Mouse (Mus musculus): Measurements from ENCODE around the gene Slc38a2.

The Slc38a2 gene

GRCm38 (mm10) chr15:96666663-96667062, 32.9 kb downstream of the Slc38a2 start:
- DNase-seq (ENCODE audit: low spot score in 2 of 2): no peak

GRCm38 (mm10) chr15:96665889-96666288, 33.6 kb downstream of the Slc38a2 start:
- DNase-seq (ENCODE audit: low spot score in 2 of 2): no peak

- peak in 1 of 2 experiments; percentile 45 for DNase-seq (ENCODE audit: low spot score in 2 of 2)
Measured at GRCm38 (mm10) chr15:96660590-96661141, 38.9 kb downstream of the Slc38a2 start.

GRCm38 (mm10) chr15:96658275-96658602, 41.3 kb downstream of the Slc38a2 start:
- peak in 1 of 2 experiments; percentile 39 for DNase-seq (ENCODE audit: low spot score in 2 of 2)

GRCm38 (mm10) chr15:96657576-96658274, 41.8 kb downstream of the Slc38a2 start:
- peak in 1 of 2 experiments; percentile 50 for DNase-seq (ENCODE audit: low spot score in 2 of 2)

- DNase-seq (ENCODE audit: low spot score in 2 of 2): peak in 1 of 2 experiments; percentile 48
Measured at GRCm38 (mm10) chr15:96655514-96655913, 44.0 kb downstream of the Slc38a2 start.

GRCm38 (mm10) chr15:96654714-96655113, 44.8 kb downstream of the Slc38a2 start:
- DNase-seq (ENCODE audit: low spot score in 2 of 2): peak in 1 of 2 experiments; percentile 53

GRCm38 (mm10) chr15:96653011-96653410, 46.5 kb downstream of the Slc38a2 start:
- peak in 1 of 2 experiments; percentile 38 for DNase-seq (ENCODE audit: low spot score in 2 of 2)

GRCm38 (mm10) chr15:96652531-96652930, 47.0 kb downstream of the Slc38a2 start:
- DNase-seq (ENCODE audit: low spot score in 2 of 2): peak in 1 of 2 experiments; percentile 45

- DNase-seq (ENCODE audit: low spot score in 2 of 2): no peak
Measured at GRCm38 (mm10) chr15:96647376-96647775, 52.2 kb downstream of the Slc38a2 start.

- peak in 1 of 2 experiments; percentile 45 for DNase-seq (ENCODE audit: low spot score in 2 of 2)
Measured at GRCm38 (mm10) chr15:96642436-96643405, 56.8 kb downstream of the Slc38a2 start, which contains the start of gene Slc38a1. Slc38a1 (minus strand) TSS chr15:96642913.

- DNase-seq (ENCODE audit: low spot score in 2 of 2): no peak
Measured at GRCm38 (mm10) chr15:96641821-96642435, 57.6 kb downstream of the Slc38a2 start.

GRCm38 (mm10) chr15:96641111-96641820, 58.3 kb downstream of the Slc38a2 start:
- DNase-seq (ENCODE audit: low spot score in 2 of 2): peak in 1 of 2 experiments; percentile 49

- no peak for DNase-seq (ENCODE audit: low spot score in 2 of 2)
Measured at GRCm38 (mm10) chr15:96640291-96640985, 59.1 kb downstream of the Slc38a2 start.

- DNase-seq (ENCODE audit: low spot score in 2 of 2): no peak
Measured at GRCm38 (mm10) chr15:96639630-96640029, 59.9 kb downstream of the Slc38a2 start.

- no peak for DNase-seq (ENCODE audit: low spot score in 2 of 2)
Measured at GRCm38 (mm10) chr15:96638656-96639055, 60.9 kb downstream of the Slc38a2 start.

- no peak for DNase-seq (ENCODE audit: low spot score in 2 of 2)
Measured at GRCm38 (mm10) chr15:96638173-96638572, 61.4 kb downstream of the Slc38a2 start.
